Mouse (Mus musculus) lung, postnatal 36 days (tissue): ENCODE measurements at regions not wholly inside any gene's neighbourhood (a gene's known extent, or its start where the extent isn't known, plus 50 kb on each side); places are given as distances from the start of the nearest gene placed in this dataset.
A peak's percentile ranks its signal among the peaks of the same experiment; 100 is the strongest.

Source experiments
- DNase-seq: peaks from one replicate; pipeline ENCODE4 v3.0.0; 2022; ENCODE audit warnings: mixed read lengths

DNA sequence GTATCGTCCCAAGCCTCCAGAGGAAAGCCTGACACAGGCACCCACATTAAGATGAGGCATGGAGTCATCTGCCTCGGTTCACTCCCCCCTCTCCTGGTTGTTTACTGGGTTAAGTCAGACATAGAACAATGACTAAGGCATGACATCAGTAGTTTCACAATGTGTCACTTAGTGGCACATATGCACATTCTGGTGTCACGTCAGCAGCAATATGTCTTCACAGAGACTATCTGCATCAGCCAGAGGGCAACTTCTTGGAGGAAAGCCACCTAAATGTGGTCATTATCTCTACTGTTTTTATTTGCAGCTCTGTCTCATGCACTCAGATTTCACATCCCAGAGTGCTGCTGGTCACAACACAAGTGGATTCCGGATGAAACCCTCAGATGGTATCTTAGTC lies 61.9 kb upstream of the Agap1 start:
- no peak for DNase-seq

DNA sequence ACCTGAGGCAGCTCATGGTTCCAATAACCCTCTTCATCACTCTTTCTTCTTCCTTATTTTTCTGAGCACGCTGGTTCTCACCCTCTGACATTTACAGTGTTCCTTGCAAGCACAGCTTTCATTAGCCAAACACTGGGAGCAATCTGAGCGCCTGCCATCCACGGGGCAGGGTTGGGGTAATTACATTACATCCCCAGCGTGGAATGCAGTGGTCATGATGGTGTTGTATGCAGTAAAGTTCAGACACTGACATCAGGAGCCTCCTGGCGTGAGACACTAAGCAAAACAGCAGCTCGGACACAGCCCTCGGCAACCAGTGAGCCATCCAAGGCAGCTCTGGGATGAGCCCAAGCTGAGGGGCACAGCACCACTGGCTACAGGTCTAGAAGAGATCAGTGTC lies 60.1 kb upstream of the Agap1 start:
- DNase-seq = no peak

DNA sequence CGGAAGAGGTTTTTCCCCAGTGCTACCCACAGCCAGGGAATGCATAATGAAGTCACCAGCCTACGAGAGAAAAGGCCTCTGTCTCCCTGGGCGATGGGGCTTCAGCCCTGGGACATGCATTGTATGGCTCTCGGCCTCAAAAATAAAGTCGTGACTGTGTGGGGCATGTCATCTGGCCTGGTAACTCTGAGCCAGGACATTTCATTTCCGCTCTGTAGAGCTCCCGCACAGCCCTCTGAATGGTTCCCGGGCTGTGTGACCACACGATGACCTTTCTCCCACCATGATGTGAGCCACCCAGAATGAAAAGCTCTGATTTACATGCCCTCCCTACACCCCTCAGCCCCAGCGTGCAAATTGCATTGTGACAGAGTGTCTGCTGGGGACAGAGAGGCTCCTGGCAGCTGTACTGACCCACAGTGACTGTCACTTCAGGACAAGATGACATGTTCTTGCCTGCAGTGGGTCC lies 53.8 kb upstream of the Agap1 start:
- DNase-seq = no peak

DNA sequence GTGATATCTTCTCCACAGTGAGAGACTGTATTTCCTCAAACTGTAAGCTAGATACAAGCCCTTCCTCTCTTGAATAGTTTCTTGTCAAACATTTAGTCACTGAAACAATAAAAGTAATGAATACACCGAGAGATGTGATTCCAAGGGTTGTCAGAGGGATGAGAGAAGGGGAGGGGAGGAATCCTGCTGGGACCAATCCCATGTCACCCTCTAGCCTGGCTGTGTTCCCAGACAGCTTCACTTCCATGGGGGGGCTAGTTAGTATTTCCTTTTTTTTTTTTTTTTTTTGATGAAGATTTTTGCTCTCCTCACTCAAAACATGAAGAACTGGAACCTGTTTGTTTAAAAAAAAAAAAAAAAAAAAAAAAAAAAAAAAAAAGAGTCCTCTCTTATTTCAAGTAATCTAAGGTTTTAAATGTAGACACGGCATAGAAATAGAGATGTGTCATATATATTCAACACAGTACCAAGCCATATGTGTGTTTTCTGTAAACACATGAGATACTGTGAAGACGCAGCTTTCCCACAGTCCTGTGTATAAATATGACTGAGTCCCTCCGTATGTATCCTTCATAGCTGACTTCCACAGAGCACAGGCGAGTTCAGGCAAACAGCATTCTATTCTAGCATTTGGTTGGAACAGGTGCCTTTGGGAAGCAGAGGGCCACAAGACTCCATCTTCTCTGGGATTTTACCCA lies 51.9 kb upstream of the Agap1 start:
- peak; percentile 30 for DNase-seq

DNA sequence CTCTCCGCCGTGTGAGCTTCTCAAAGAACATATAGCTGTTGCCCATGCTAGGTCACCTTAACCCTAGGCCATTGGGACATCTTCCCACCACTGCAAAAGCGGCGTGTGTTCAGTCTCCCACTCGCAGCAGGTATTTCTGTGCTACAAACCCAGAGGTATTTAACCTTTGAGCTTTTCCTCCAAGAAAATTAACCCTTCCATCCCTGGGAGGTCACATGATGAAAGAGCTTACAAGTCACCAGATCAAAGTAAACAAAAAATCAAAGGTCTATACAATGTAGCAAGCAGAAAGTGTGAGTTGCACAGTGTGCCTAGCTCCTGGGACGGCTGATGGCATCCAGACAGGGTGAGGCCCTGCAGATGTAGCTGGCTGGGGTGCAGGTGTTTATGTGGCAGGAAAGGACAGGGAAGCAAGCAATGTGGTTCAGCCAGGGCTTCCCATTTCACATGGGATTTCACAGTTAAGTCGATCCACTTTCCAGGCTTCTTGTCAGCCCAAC lies 51.0 kb upstream of the Agap1 start:
- no peak for DNase-seq
